32 mouse cellular contexts compared by ENCODE assay signal in genomic region chr9:121609381-121609780, GRCm38 (mm10). TPM values are rescaled to one million over a fixed set of nuclear protein-coding genes. Genes with fewer than 3 reads are reported as not detected.
"Had no signal": no experiment of that assay in that cellular context is flagged by ENCODE, and none has a peak within 500 bp of the region (broad histone marks: within the 10 kb centered on the region; RNA-seq: fewer than 3 reads in every experiment).

No protein-coding gene starts in this region.

- H3K4me1 ChIP-seq: intestine, embryonic 15.5 days; limb, embryonic 13.5 days; limb, embryonic 15.5 days; liver, embryonic 12.5 days had no signal

- H3K4me3 ChIP-seq: heart, embryonic 10.5 days; heart, embryonic 12.5 days; hindbrain, embryonic 10.5 days; hindbrain, embryonic 12.5 days; intestine, embryonic 15.5 days; limb, embryonic 13.5 days; limb, embryonic 15.5 days; liver, embryonic 12.5 days had no signal

- DNase-seq: gastrocnemius, postnatal 14 days; gastrocnemius, postnatal 36 days; heart, adult 18-20 months; heart, postnatal 10 days; heart, postnatal 4 days; kidney, adult 18-20 months; kidney, adult 8-10 months; kidney, postnatal 10 days; kidney, postnatal 25 days; kidney, postnatal 4 days; layer of hippocampus, adult 9-11 months; layer of hippocampus, postnatal 36 days; left cerebral cortex, postnatal 4 days had no signal

- ATAC-seq: hindbrain, embryonic 16.5 days; inflammation-experienced regulatory T-cells, adult 6 months; intestine, embryonic 15.5 days; intestine, postnatal 0 days; liver, embryonic 12.5 days had no signal

RNA-seq across cellular contexts. Expression of gene Lyzl4, which starts 32.5 kb away (rescaled TPM):
- total RNA-seq: gastrocnemius, adult 18-20 months; gastrocnemius, adult 8-10 months; gastrocnemius, postnatal 36 days; heart, adult 18-20 months; heart, adult 8-10 months; heart, postnatal 10 days; heart, postnatal 25 days; liver, adult 2 months had no signal
- polyA plus RNA-seq: heart, embryonic 10.5 days; heart, embryonic 12.5 days; heart, embryonic 14.5 days; hindbrain, embryonic 10.5 days; hindbrain, embryonic 12.5 days; inflammation-experienced regulatory T-cells, adult 6 months; intestine, embryonic 15.5 days; limb, embryonic 11.5 days; liver, adult 2 months had no signal

RNA-seq across cellular contexts. Expression of gene Vipr1, which starts 33.1 kb away (rescaled TPM):
- polyA plus RNA-seq: kidney, embryonic 14.5 days had no signal
